Mouse (Mus musculus) layer of hippocampus, postnatal 10 days (tissue): ENCODE data around the gene BC048403. TPM values are rescaled to one million over a fixed set of nuclear protein-coding genes. Genes with fewer than 3 reads are reported as not detected.

Source experiments
- total RNA-seq, 2 experiments: library from RNA; stranded (reverse); gene quantifications; 2 replicates each; pipeline ENCODE4 v1.2.3; 2021

BC048403 gene
- total RNA-seq, 2 experiments from 2014 or later = 6.8 to 8.0 TPM

Other genes with a start within 250 kb of the BC048403 start
- gene Tbk1, start 153.2 kb upstream of the BC048403 start, total RNA-seq = 10 to 100 TPM; 40.9 to 43.7 TPM
- 10 to 100 TPM; 69.5 to 72.9 TPM for gene Xpot, start 113.6 kb upstream of the BC048403 start, total RNA-seq
- gene D930020B18Rik, start 98.3 kb upstream of the BC048403 start, total RNA-seq = under 1 TPM; 0.22 to 0.43 TPM